Mouse (Mus musculus): ENCODE measurements around the gene Rab3gap1.

Gene Rab3gap1

GRCm38 (mm10) chr1:127985391-127985790 is 116.8 kb downstream of the Rab3gap1 start:
- DNase-seq = no peak

GRCm38 (mm10) chr1:127988246-127988645 is 119.7 kb downstream of the Rab3gap1 start:
- DNase-seq = no peak

- DNase-seq = no peak
Observed at GRCm38 (mm10) chr1:127989387-127989786, 120.8 kb downstream of the Rab3gap1 start.

GRCm38 (mm10) chr1:127989876-127990731 is 121.5 kb downstream of the Rab3gap1 start:
- DNase-seq = peak; percentile 13

Measured in thymus, postnatal 14 days (tissue).